Mouse (Mus musculus) adrenal gland, adult (tissue): ENCODE data around the gene Syce1.

Source experiments
- DNase-seq, 2 experiments: peaks; one replicate each; pipeline ENCODE4 v3.0.0; 2022 to 2023; ENCODE audit warnings: low spot score in 1 of 2; ENCODE audit not compliant: inconsistent age in 2 of 2

Syce1 gene

DNA sequence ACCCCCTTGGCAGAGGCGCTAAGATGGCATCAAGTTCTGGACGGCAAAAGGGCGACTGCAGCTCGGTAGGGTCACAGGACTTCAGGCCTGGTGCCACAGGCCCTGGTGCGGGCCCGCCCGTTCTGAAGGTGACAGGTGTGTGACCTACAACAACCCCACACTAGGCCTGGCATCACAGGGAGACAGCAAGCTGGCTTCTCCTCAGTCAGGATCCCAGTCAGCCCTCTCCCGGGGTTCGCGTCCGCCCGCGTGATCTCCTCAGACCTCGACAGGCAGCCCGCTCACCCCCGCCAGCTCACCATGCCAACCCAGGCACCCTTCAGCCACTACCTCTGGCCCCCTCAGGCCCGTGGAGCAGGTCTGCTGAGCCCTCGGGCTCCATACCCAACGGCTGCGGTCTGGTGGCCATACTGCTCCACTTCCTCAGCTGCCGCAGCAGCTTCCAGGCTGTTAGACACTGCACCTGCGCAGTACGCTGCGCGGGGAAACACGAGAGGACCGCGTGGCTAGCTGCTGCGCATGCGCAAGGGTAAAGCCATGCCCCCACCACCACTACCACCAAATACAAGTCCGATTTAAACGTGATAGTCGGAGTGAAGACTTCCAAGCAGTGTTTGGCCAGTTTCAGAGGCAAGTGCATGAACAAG lies at the start of gene Syce1:
Gene Syce1, minus strand, starts transcription at position 447 of the 647 bp plus-strand sequence.
- DNase-seq: no peak

DNA sequence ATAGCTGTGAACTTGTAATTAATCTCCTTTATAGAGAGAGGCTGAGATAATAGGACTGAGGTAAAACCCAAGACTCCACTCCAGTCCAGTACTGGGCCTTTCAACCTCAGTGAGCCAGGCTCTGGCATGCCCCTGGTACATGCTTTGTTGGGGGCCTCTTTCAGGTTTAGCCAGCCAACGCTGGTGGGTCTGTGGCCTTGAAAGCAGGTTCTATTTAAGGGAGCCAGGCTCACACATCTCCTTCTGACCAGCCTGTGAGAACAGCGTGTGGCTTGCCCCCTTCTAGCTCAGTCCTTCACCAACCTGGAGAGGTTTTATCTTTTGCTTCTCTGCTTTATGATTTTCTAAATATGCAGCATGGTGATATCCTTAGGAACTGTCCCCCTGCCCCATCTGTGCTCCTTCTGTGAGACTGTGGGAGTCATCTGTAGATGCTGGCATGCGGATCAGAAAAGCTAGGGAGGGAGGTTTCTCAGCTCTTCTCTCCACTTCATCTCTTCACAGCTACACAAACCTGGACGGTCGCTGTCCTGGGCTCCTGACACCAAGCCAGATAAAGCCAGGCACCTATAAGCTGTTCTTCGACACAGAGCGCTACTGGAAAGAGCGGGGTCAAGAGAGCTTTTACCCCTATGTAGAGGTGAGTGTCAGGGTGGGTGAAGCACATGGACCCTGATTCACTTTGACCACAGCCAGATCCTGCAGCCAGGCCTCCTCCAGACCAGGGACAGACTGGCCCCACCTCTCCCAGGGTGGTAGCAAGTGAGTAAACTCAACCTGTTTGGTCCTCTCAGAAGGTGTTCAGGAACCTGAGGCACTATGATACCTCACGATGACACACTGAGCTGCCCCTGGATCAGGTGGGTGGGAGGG lies 48.8 kb upstream of the Syce1 start:
- DNase-seq: peak; percentile 4 to 24

DNA sequence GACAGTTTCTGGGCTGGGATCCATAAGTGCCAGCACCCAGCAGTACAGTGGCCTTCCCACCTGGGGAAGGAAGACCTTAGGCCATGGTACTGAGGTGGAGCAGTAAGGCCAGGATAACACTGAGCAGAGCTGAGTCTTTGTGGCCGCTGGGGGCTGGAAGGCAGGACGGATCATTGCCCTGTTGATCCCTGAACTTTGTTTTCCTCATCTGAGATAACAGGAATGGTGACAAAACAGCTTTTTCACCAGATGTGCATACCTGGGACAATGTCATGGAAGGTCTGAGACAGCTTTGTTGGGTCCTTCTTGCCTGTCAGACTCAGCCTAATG lies 48.1 kb upstream of the Syce1 start:
- no peak for DNase-seq

DNA sequence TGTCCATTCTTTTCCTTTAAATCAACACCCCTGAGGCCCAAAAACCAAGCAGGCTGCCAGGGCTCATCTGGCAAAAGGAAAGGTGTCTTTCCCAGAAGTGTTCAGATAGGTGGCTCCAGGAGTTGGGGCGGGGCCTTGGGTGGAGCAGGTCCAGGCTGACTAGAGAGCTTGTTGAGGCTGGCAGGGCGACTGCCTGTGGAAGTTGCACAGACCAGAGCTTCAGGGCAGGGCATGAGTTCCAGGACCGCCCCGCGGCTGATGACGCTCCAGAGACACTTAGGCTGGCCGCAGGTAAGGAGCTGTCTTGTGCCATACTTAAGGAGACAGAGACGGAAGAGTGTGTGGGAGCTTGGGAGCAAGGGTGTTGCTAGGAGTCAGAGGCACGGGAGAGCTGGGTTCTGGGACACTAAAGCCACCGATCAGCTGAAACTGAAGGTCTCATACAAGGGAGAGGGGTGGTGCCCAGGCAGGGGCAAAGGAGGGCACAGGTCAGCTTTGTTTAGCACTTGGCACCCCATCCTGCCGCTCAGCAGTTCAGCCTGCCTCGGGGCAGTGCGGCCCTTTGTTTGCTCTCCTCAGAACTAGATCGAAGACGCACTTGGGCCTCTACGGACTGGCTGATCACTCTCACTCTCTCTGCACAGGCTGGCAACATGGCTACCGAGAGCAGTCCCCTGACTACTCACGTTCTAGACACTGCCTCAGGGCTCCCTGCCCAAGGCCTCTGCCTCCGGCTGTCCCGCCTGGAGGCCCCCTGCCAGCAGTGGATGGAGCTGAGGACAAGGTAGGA lies 47.5 kb upstream of the Syce1 start, which contains the start of gene Urah:
Gene Urah, plus strand, starts transcription at position 51 of the 790 bp plus-strand sequence.
- peak; percentile 43 to 69 for DNase-seq

DNA sequence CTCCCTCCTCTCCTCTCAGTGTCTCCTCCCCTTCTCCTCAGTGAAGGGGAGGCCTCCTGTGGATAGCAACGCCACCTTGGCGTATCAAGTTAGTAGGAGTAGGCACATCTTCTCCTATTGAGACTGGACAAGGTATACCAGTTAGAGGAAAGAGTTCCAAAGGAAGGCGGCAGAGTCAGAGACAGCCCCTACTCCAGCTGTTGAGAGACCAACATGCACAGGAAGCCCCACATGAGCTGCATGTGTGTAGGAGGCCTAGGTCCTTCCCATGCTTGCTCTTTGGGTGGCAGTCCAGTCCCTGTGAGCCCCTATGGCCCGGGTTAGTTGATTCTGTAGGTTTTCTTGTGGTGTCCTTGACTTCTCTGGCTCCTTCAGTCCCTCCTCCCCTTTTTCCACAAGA lies 45.7 kb upstream of the Syce1 start:
- no peak for DNase-seq

DNA sequence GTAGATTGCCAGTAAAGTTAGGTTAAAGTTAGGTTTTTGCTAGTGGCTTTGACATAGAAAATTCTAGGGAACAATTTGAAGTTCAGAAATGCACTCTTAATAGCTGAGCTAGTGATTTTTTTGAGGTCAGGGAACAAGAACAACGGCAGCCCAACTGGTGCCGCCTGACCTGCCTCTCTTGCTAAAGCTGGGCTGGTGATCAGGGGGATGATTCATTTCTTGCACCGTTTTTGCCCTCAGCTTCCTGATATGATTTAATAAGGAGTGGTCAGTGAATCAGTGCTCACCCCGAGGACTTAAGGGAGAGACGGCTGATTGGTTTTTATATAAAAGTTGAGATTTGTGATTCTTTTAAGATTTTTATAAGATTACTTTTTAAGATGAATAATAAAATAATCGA lies 43.8 kb upstream of the Syce1 start:
- DNase-seq: peak; percentile 73 to 80

DNA sequence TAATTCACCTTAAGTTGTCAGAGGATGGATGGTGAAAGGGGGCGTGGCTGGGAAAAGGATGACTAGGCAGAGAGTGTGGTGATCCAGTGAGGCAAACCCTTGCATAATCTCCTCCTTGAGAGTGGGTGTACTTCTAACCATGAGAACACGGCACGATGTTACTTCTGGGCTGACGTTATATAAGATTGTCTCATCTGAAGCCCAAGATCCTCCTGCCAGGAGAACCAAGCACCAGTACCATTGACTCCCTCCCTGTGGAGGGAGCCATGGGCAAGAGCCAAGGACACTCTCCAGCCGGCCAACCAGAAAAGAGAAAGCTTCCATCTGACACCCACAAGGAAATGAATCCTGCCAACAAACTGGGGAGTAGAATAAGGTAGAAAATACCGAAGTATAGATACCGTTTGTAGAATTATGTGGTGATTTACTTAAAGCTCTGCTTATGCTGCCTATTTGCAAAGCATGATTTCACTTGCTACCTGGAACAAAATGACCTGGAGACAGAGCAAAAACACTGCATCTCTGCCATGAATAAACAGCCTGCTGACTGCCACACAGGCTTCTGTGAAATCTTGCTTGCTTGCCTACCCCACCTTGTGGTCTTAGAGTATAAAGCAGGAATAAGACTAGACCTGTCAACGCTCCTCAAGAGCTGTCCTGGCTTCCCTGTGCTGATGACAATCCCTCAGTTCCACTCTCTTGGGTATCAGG lies 40.7 kb upstream of the Syce1 start:
- peak; percentile 72 to 82 for DNase-seq

DNA sequence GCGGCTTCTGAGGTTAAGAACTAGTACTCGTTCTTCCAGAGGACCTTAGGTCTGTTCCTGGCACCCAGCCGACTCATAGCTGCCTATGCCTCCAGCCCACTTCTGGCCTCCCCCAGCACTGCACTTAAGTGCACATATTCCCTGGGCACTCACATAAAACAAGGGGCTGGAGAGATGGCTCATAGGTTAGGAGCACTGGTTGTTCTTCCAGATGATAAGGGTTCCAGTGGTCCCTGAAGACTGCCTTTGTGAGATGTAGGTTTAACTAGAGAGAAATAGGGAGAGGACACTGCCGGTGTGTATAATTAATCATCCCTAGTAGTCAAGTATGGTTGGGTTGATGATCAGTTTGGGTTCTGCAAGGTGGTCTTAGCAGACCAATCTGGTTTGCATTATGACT lies 35.1 kb upstream of the Syce1 start:
- no peak for DNase-seq

DNA sequence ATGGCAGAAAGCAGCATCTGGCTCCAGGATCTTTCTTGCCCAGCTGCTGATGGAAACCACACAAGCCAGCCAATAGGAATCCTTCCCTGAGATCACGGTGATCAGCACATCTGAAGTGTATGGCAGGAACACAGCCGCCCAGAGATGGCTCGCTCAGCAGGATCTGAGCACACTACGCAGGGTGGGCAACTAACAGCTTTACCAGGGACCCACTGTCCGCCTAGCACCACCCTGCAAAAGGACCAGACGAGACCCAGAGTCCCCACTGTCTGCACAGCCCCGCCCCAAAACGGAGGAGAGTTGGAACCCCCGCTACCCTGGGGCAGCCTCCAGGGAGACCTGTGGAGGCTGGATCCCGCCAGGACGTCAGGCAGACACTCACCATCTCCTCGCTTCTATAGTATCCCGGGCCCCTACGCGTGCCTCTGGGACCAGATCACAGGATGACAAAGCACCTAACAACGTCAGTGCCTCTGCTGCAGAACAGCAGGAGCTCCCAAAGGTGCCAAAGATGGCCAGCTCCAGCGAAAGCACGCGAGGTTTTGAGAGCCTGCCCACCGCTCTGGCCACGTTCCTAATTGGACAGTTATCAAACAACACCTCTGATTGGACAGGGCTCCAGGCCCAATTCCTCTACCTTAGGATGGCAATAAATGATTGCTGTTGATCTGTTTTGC lies 34.1 kb upstream of the Syce1 start, which contains the start of gene Zfp941:
Gene Zfp941, minus strand, starts transcription at position 526 of the 677 bp plus-strand sequence.
- DNase-seq: peak; percentile 72 to 84

DNA sequence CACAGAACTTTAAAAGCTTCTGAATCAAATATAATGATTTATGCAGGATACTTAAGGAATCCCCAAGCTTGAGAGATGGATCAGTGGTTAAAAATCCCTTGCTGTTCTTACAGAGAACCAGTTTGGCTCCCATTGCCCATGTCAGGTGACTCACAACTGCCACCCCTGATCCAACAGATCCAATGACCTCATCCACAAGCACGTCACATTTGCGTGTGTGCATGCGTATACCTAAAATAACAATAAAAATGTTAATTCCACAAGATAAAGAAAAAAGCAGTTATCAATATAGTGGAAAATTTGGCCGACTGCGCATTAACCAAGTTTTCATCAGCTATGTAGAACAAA lies 33.6 kb upstream of the Syce1 start:
- peak in 1 of 2 experiments; percentile 39 for DNase-seq

DNA sequence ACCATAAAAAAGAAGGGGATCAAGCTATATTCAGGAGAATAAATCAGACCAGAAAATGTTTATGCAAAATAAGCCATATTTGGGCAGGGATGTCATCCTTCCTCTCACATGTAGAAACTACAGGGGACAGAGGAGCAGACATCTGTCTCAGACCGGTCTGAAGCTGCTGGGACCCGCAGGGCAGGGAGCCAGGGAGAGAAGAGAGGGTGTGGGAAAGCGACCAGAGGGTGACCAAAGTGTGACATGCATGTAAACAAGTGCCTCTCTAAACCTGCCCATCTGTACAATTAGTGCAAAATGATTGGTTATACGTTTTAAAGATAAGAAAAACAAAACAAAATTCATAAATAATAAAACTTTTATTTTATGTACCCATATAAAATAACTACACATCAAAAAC lies 32.5 kb upstream of the Syce1 start:
- DNase-seq: no peak

DNA sequence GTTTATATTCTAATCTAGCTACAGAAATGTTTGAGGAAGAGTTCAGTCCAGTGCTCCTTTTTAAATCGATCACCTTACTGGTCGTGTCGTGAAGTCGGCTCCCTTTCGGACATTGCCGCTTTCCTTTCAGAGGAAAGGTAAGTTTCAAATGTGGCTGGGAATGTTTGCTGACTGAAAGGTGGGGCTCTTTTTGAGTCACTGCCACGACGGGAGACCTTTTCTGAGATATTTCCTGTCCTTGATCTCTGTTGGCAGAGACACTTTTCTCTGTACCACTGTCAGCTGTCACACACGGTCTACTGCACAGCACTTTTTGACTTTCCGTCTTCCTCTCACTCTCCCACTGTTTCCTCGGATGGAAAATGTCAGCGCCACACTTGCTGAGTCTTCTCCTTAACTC lies 25.2 kb upstream of the Syce1 start:
- DNase-seq: no peak

DNA sequence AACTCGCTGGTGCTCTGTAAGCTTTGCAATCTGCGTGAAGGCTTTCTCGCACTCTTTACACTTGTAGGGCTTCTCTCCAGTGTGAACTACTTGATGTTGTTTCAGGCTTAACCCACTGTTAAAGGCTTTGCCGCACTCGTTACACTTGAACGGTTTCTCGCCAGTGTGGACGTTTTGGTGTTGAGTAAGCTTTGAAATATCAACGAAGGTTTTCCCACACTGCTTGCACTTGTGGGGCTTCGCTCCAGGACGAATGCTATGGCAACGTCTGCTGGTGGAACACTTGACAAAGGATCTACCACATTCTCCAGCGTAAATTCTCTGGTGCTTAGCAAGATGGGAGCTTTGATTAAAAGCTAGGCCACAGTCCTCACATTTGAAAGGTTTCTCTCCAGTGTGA lies 24.1 kb upstream of the Syce1 start:
- no peak for DNase-seq

DNA sequence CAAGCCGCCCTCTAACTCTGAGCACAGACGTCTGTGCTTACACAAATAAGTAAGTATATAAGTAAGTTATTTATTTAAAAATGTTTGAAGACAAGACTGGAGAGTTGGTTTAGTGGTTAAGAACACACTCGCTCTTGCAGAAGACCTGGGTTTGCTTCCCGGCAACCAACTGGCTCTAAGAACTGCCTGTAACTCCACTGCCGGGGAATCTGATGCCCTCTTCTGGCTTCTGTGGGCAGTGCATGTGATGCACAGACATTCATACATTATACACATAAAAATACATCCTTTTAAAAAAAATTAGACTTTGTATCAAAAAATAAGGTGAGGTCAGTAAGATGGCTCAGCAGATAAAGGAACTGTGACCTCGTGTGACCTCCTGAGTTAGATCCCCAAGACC lies 22.8 kb upstream of the Syce1 start:
- DNase-seq: no peak

DNA sequence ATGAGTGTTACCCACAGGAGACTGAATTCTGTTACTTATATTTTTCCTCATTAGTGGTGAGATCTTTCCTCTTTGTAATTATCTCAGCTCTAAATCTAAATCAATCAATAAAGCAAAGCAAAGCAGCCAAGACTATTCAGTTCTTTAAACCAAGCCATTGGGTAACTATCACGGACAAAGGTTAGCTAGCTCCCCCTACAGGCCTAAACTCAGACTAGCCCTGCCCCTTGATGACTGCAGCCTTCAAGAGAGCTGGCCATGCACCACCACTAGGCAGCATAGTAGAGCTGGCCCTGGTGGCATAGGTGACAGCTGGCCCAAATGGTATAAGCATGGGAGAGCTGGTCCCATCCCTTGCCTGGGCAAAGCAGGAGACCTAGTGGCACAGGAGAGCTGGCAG lies 18.1 kb upstream of the Syce1 start:
- DNase-seq: peak; percentile 68 to 91

DNA sequence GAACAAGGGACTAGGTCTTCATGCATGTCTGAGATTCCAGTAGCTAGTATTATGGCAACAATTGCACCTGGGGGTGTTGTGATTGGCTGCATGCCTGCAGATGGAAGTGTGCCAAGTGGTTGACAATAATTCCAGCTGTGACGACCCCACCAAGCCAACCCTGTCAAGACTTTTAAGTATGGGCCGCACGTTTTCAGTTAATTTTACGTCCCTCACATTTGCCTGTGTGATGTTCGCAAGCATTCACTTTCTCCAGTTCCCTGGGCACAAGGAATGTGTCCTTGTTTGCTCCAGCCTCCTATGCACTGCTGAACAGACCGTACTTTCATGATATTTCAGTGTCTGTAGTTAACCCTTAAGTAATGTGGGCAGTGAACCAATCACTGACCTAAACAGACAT lies 15.0 kb upstream of the Syce1 start:
- no peak for DNase-seq

DNA sequence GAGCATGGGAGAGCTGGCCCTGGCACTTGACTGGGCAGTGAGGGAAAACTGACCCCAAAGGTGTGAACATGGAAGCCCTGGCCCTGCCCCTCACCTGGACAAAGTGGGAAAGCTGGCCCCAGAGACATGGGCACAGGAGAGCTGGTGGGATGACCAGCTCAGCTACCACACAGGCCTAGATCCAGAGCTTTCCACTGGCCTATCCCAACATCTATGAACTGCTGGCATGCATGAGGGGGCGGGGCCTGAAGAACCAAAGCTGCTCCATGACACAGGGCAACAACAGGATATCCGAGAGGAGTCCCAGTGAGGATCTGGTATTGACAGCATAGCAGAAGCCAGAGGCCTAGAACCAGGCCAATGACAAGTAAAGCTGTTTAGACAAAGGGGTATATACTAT lies 10.6 kb upstream of the Syce1 start:
- DNase-seq: no peak

DNA sequence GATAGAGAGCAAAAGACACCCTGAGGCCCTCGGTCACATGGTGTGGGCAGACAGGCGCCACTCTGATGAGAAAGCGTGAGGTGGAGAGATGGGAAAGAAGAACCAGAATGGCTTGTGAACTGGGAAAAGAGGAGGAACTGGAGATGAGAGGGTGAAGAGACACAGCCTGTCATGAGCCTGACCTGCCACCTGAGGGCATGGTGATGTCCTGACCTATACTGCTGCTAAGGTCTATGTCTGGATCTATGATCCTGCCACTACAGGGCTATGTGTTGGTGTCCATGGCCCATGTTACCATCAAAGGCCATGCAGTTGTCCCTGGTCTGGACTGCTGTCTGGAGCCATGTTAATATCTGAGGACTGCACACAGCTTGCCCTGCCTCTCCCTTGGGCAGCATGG lies 10.0 kb upstream of the Syce1 start:
- DNase-seq: no peak

DNA sequence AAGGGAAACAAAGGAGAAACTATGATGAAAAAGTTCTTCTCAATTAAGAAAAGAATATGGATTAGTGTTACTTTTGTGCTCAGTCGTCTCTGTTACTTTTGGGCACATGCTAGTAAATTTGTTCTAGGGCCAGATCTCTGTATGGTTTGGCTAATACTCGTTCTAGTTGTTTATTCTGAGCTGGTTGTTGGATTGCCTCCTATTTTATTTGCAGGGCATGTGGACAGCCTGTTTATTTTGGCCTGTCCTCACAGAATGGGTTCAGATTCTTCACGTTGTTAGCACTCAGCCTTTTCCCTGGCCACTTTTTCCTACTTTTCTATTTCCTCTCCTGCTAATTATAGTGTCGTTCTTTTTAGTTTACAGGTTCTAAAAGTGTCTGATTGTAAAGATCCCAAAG lies 5.9 kb upstream of the Syce1 start:
- no peak for DNase-seq

DNA sequence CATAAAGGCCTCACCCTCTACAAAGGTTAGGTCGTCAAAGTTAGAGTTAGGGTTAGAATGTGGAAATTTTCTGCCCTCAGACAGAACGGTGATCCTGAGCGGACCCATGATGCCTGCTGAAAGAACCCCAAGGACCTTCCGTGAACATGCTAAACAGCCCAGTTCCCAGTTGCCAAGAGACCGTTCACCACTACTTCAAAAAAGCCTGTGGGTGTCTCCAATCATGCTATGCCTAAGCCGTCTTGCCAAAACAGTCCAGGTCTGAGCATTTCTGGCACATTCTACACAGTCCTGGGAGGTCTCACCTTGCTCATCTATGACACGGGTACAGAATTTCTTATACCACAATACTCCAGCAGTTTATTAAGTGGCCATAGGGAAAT lies 392 bp upstream of the Syce1 start:
- no peak for DNase-seq

DNA sequence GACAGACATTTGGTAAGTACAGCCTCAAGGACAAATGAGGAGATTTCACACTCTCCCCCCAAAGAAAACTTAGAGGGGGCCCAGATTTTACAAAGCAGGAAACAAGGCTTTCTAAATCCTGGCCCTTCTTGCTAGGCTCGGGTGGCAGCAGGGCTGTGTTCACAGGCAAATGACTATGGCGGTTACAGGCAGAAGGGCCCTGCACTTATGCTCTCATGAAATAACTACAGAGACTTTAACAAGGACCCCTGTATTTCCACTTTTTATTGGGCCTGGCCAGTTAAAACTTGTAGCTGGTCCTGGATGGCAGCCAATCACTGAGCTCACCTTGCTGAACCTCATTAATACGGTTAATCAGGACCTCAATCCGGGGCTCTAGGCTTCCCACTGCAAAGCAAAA lies 7.1 kb downstream of the Syce1 start:
- DNase-seq: no peak
